Mouse (Mus musculus) kidney, adult 2 months (tissue): ENCODE data around the gene Carmil1.

Source experiments
- CTCF ChIP-seq: fragments of 200-500 bp; conservative IDR thresholded peaks from 2 replicates; pipeline ENCODE4 v1.5.1; 2011; ENCODE audit warnings: low read depth, mild to moderate bottlenecking, control low read depth, low read length, moderate library complexity, mixed read lengths; ENCODE audit not compliant: insufficient read depth, insufficient read length
- POLR2A ChIP-seq: fragments of 200-500 bp; IDR thresholded peaks from one replicate; pipeline ENCODE4 v1.6.1; 2011; ENCODE audit warnings: low read depth, low read length, control low read depth

GRCm38 (mm10) chr13:24306248-24306647 lies 25.7 kb upstream of the Carmil1 start:
- TF ChIP-seq POLR2A, result no peak
- TF ChIP-seq CTCF, result peak; percentile 53
